Mouse (Mus musculus) stomach, embryonic 15.5 days (tissue): ENCODE results near the gene Glmn. TPM values are rescaled to one million over a fixed set of nuclear protein-coding genes. Genes with fewer than 3 reads are reported as not detected.

ENCODE experiments used
- ATAC-seq: fragments of 200-750 bp; cut with Nextera tagmentation; 2 replicates; pipeline ENCODE4 v1.8.0; 2017; ENCODE audit warnings: low read depth, moderate number of reproducible peaks, moderate TSS enrichment; ENCODE audit not compliant: insufficient read depth, low FRiP score
- H3K27ac ChIP-seq: fragments of 300-500 bp; sonication (generic); 2 replicates; pipeline ENCODE4 v1.5.1; 2015; ENCODE audit warnings: mild to moderate bottlenecking, inconsistent platforms
- H3K27me3 ChIP-seq: fragments of 300-500 bp; sonication (generic); replicated peaks from 2 replicates; pipeline ENCODE4 v1.6.1; 2015; ENCODE audit warnings: inconsistent platforms
- H3K36me3 ChIP-seq: fragments of 300-500 bp; sonication (generic); 2 replicates; pipeline ENCODE4 v1.6.1; 2015; ENCODE audit warnings: inconsistent platforms
- H3K4me1 ChIP-seq: fragments of 300-500 bp; sonication (generic); 2 replicates; pipeline ENCODE4 v1.6.1; 2015; ENCODE audit warnings: inconsistent platforms
- H3K4me2 ChIP-seq: fragments of 300-500 bp; sonication (generic); 2 replicates; pipeline ENCODE4 v1.6.1; 2015; ENCODE audit warnings: mild to moderate bottlenecking, inconsistent platforms
- H3K4me3 ChIP-seq: fragments of 300-500 bp; sonication (generic); replicated peaks from 2 replicates; pipeline ENCODE4 v1.5.1; 2015; ENCODE audit warnings: inconsistent platforms
- H3K9ac ChIP-seq: fragments of 300-500 bp; sonication (generic); 2 replicates; pipeline ENCODE4 v1.6.1; 2015; ENCODE audit warnings: inconsistent platforms
- H3K9me3 ChIP-seq: fragments of 300-500 bp; sonication (generic); 2 replicates; pipeline ENCODE4 v1.6.1; 2016; ENCODE audit warnings: inconsistent platforms
- WGBS: fragments of 180-500 bp; shearing (Covaris S2); methylation state at CpG from one replicate; pipeline ENCODE4 v1.1.7; 2015; 5-methylcytosine and 5-hydroxymethylcytosine counted together
- polyA plus RNA-seq: library from polyadenylated mRNA; unstranded; fragments of >200 nt; fragmentation: Nextera tagmentation; extraction: Ambion mirVana; gene quantifications from 2 replicates; pipeline ENCODE4 v1.2.1, GENCODE M21; 2015

Gene Glmn
- polyA plus RNA-seq, 1 experiment from 2014 or later, result 26.1 TPM

DNA sequence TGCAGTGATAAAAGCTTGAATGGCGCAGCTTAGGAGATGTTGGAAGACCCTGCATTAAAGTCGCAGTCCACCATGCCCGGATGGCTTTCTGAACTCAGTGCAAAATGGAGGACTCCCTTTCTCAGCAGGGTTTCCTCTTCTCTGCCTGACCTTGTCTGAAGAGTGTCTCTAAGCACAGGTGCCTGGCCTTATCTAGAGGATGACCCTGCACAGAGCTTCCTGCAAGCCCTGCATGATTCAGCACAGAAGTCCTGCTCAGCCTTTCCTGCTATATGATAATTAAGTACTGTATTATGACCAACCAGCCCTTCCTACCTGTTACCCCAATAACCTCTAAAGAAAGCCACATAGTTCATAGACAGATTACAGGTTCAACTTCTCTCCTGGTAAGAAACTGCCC lies 82.2 kb downstream of the Glmn start:
- H3K36me3 ChIP-seq, result no peaks in the 10 kb centered on the region
- H3K9ac ChIP-seq, result no peak overlapping the region
- ATAC-seq, result no peak
- H3K4me1 ChIP-seq, result no peaks in the 10 kb centered on the region
- H3K4me2 ChIP-seq, result no peak overlapping the region
- no peaks in the 10 kb centered on the region for H3K27me3 ChIP-seq
- no peak overlapping the region for H3K4me3 ChIP-seq
- H3K27ac ChIP-seq, result no peak overlapping the region
- WGBS, result 87% methylated on average over 3 of the region's 3 CpGs
- H3K9me3 ChIP-seq, result no peaks in the 10 kb centered on the region

DNA sequence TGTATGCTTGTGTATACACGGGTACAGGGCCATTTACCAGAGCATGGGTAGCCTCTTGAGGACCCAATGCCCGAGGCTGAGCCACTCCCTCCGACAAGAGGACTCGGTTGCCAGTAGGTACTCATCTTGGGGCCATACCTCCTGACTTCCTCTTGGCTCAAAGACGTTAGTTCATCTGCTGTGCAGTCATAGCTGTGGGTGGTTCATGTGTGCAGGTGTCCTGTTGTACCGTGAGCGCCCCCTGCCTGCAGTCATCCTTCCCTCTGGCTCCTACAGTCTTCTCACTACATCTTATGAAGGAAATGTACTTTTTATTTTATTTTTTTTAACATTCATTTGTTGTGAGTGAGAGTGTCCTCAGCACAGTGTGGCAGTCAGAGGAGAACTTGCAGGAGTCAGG lies 84.1 kb downstream of the Glmn start:
- 46% methylated on average over 7 of the region's 7 CpGs for WGBS
- Histone ChIP-seq H3K4me2 (no peak overlapping the region), H3K9ac (no peak overlapping the region), H3K9me3 (no peaks in the 10 kb centered on the region), H3K4me3 (no peak overlapping the region), H3K36me3 (no peaks in the 10 kb centered on the region), H3K27ac (no peak overlapping the region), H3K4me1 (no peaks in the 10 kb centered on the region), H3K27me3 (no peaks in the 10 kb centered on the region)
- ATAC-seq, result peak; percentile 43; the same call in 1 of the 2 replicates

- H3K27ac ChIP-seq, result no peak overlapping the region
- H3K27me3 ChIP-seq, result no peaks in the 10 kb centered on the region
- no peak overlapping the region for H3K4me3 ChIP-seq
- no peaks in the 10 kb centered on the region for H3K4me1 ChIP-seq
- H3K36me3 ChIP-seq, result no peaks in the 10 kb centered on the region
- no peak overlapping the region for H3K4me2 ChIP-seq
- no peaks in the 10 kb centered on the region for H3K9me3 ChIP-seq
- 44% methylated on average over 2 of the region's 2 CpGs for WGBS
- no peak for ATAC-seq
- H3K9ac ChIP-seq, result no peak overlapping the region
Measured at GRCm38 (mm10) chr5:107511326-107511725, 86.4 kb downstream of the Glmn start.

DNA sequence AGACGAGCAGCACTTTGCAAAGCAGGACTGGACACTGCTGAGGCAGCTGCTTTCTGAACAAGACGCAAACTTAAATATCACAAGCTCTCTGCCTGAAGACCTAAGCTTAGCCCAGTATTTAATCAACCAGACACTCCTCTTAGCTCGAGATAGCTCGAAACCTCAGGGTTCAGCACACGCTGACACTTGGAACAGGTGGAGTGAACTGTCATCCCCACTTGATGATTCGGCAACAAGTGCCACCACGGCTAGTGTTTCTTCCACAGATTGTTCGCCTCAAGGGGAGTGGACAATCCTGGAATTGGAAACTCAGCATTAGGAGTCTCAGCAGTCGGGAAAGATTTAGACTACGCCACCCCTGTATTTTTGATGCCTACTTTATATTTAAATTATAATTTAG lies 87.2 kb downstream of the Glmn start:
- Histone ChIP-seq H3K27me3 (no peaks in the 10 kb centered on the region), H3K9ac (no peak overlapping the region), H3K4me2 (no peak overlapping the region), H3K36me3 (no peaks in the 10 kb centered on the region), H3K9me3 (no peaks in the 10 kb centered on the region), H3K4me1 (no peaks in the 10 kb centered on the region), H3K4me3 (no peak overlapping the region), H3K27ac (no peak overlapping the region)
- 83% methylated on average over 10 of the region's 10 CpGs for WGBS
- ATAC-seq, result no peak

DNA sequence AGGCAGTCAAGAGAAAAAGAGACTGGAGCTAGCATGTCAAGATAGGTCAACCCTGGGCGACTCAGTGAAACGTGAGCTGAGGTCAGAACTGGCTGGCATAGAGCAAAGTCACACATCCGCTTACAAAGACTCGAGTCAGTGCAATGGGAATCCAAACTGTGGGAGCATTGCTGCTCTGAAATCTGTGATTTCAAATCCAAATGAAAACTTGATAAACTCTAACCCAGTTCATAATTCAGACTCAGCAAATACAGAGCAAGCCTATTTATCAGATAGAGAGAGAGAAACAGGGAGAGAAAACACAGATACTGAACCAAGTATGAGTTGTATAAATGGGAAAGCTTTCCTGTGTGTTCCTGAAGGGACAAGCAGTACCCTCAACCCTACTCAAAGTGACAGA lies 90.4 kb downstream of the Glmn start, which contains the start of gene Gm42669:
Gene Gm42669, plus strand, starts transcription at position 301 of the 400 bp plus-strand sequence.
- Histone ChIP-seq H3K4me2 (no peak within 1 kb of the TSS), H3K27ac (no peak within 1 kb of the TSS), H3K4me1 (no peaks in the 10 kb centered on the region), H3K9me3 (no peaks in the 10 kb centered on the region), H3K36me3 (no peaks in the 10 kb centered on the region), H3K9ac (no peak within 1 kb of the TSS), H3K4me3 (no peak within 1 kb of the TSS), H3K27me3 (no peaks in the 10 kb centered on the region)
- no peak for ATAC-seq
- 71% methylated on average over 4 of the region's 4 CpGs for WGBS

DNA sequence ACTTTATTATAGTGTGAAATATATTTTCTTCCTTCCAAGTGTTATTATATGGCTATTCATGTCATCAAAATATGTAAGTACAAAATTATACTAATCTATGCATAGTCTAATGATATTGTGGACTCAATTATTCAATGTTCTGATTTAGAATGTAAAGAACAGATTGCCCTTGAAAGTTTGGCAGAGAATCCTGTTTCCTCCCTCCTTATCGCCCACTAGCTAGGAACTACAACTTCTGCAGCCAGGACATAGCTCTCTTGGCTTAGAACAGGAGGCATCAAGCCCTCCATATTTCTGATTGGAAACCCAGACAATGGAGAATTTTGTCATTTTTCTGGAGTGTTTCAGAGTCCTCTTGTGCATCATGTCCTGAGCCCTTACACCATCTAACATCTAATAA lies 96.9 kb downstream of the Glmn start:
- no peak for ATAC-seq
- 91% methylated on average over 1 of the region's 1 CpGs for WGBS
- no peaks in the 10 kb centered on the region for H3K27me3 ChIP-seq
- no peaks in the 10 kb centered on the region for H3K9me3 ChIP-seq
- no peaks in the 10 kb centered on the region for H3K36me3 ChIP-seq
- no peak overlapping the region for H3K27ac ChIP-seq
- H3K4me2 ChIP-seq, result no peak overlapping the region
- H3K4me3 ChIP-seq, result no peak overlapping the region
- no peaks in the 10 kb centered on the region for H3K4me1 ChIP-seq
- no peak overlapping the region for H3K9ac ChIP-seq

DNA sequence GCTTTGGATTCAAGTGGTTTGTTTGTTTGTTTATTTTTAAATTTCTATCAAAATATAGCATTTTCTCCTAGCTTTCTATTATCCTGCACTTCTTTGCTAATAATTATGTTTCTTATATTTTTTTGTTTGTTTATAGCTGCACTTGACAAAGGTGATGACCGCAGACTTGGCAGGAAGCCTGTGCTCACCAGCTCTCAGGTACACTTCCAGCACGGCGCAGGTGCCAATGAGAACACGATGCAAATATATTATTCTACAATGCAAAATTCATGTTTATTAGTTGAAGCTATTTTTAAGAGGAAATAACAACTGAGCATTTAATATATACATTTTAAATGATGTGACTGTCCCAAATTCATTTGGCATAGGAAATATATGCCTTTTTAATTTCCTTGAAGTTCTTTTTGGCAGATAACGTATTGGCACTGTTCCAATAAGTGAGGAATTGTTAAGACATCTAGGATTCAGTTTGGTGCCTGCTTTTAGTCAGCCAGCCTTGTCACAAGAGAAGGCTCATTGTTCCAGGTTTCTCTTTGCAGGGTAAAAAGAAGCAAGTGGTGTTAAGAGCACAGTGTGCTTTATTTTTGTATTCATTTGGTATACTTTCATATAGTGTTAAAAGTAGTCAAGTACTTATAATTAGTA lies 97.7 kb downstream of the Glmn start:
- H3K9me3 ChIP-seq, result no peaks in the 10 kb centered on the region

More for the DNA sequence above, 97.7 kb downstream of the Glmn start:
- no peaks in the 10 kb centered on the region for H3K36me3 ChIP-seq
- 84% methylated on average over 5 of the region's 5 CpGs for WGBS
- H3K4me2 ChIP-seq, result no peak overlapping the region
- no peak overlapping the region for H3K27ac ChIP-seq
- ATAC-seq, result no peak
- H3K4me3 ChIP-seq, result no peak overlapping the region
- no peaks in the 10 kb centered on the region for H3K4me1 ChIP-seq
- H3K9ac ChIP-seq, result no peak overlapping the region
- no peaks in the 10 kb centered on the region for H3K27me3 ChIP-seq

Other genes starting within 250 kb of the Glmn start
- gene Ephx4, start 195.2 kb downstream of the Glmn start, polyA plus RNA-seq, result 1.0 and 1.6 TPM in 2 replicates
- gene Lpcat2b, start 166.3 kb downstream of the Glmn start, polyA plus RNA-seq, result not detected in 2 replicates
- 4.5 and 4.7 TPM in 2 replicates for gene Btbd8, start 159.9 kb downstream of the Glmn start, polyA plus RNA-seq
- gene Gm42669, start 90.3 kb downstream of the Glmn start, polyA plus RNA-seq, result 0.32 and 0.57 TPM in 2 replicates
- gene 1700028K03Rik, start 63.2 kb downstream of the Glmn start, polyA plus RNA-seq, result 0.05 and 0.12 TPM in 2 replicates
- 16.3 and 17.5 TPM in 2 replicates for gene Rpap2, start 515 bp downstream of the Glmn start, polyA plus RNA-seq
- 1.6 and 2.5 TPM in 2 replicates for gene Gfi1, start 128.1 kb upstream of the Glmn start, polyA plus RNA-seq
- 0.21 and 0.22 TPM in 2 replicates for gene Ube2d2b, start 232.2 kb upstream of the Glmn start, polyA plus RNA-seq